Mouse (Mus musculus) heart, adult 2 months (tissue): ENCODE measurements around the gene Fchsd2. TPM values are rescaled to one million over a fixed set of nuclear protein-coding genes. Genes with fewer than 3 reads are reported as not detected.

Experiments used
- DNase-seq, 2 experiments: peaks; one replicate each; pipeline ENCODE4 v3.0.0; 2021
- H3K27ac ChIP-seq: fragments of 200-600 bp; 2 replicates; pipeline ENCODE4 v1.8.1; 2022
- H3K27me3 ChIP-seq: fragments of 200-500 bp; 2 replicates; pipeline ENCODE4 v1.6.1; 2012; ENCODE audit warnings: mild to moderate bottlenecking, low read length, inconsistent platforms, mixed read lengths; ENCODE audit not compliant: control insufficient read depth, insufficient read depth
- H3K36me3 ChIP-seq: fragments of 200-500 bp; 2 replicates; pipeline ENCODE4 v1.6.1; 2012; ENCODE audit warnings: low read length, inconsistent platforms; ENCODE audit not compliant: control insufficient read depth, insufficient read depth
- H3K4me1 ChIP-seq: fragments of 200-500 bp; 2 replicates; pipeline ENCODE4 v1.6.1; 2011; ENCODE audit warnings: low read length; ENCODE audit not compliant: control insufficient read depth, insufficient read depth
- H3K4me3 ChIP-seq: fragments of 200-600 bp; 2 replicates; pipeline ENCODE4 v1.8.1; 2022
- H3K79me2 ChIP-seq: fragments of 200-500 bp; replicated peaks from 2 replicates; pipeline ENCODE4 v1.6.1; 2012; ENCODE audit warnings: mild to moderate bottlenecking, inconsistent platforms, low read length, moderate library complexity, mixed read lengths; ENCODE audit not compliant: control insufficient read depth, insufficient read depth
- H3K9ac ChIP-seq: fragments of 200-500 bp; 2 replicates; pipeline ENCODE4 v1.6.1; 2012; ENCODE audit warnings: low read depth, mild to moderate bottlenecking, control low read depth, inconsistent platforms, low read length, mixed read lengths
- CTCF ChIP-seq: fragments of 200-600 bp; IDR thresholded peaks from 2 replicates; pipeline ENCODE4 v1.8.1; 2022; ENCODE audit warnings: antibody characterized with exemption, mild to moderate bottlenecking, moderate library complexity
- EP300 ChIP-seq: fragments of 200-500 bp; IDR thresholded peaks from 2 replicates; pipeline ENCODE4 v1.6.1; 2011; ENCODE audit warnings: low read depth, low read length, control low read depth; ENCODE audit not compliant: insufficient read depth
- POLR2A ChIP-seq: fragments of 200-500 bp; IDR thresholded peaks from 2 replicates; pipeline ENCODE4 v1.6.1; 2011; ENCODE audit warnings: mild to moderate bottlenecking, low read depth, low read length, control low read depth; ENCODE audit not compliant: insufficient read depth
- WGBS: fragments of 180-500 bp; shearing (Covaris S2); methylation state at CpG from one replicate; pipeline ENCODE4 v1.1.7; 2018; 5-methylcytosine and 5-hydroxymethylcytosine counted together
- intact Hi-C: fragments of 180-260 bp; cut with DNase I; formaldehyde crosslinking; loops from one replicate; pipeline ENCODE4 v1.15.1; 2025
- polyA plus RNA-seq: library from polyadenylated mRNA; depleted of rRNA; stranded (reverse); fragments of >200 nt; gene quantifications from 2 replicates; pipeline ENCODE4 v1.2.3, GENCODE M21; 2012
- total RNA-seq, 2 experiments: library from RNA; stranded (reverse); gene quantifications; 2 replicates each; pipeline ENCODE4 v1.2.3; 2021

Fchsd2 gene
- total and polyA plus RNA-seq, 3 experiments = 5.6 to 22.4 (median 20.9) TPM

GRCm38 (mm10) chr7:101318848-101319247, 226.2 kb downstream of the Fchsd2 start:
- H3K27ac ChIP-seq = no peak overlapping the region
- no peaks in the 10 kb centered on the region for H3K27me3 ChIP-seq
- H3K9ac ChIP-seq = no peak overlapping the region
- H3K79me2 ChIP-seq = no peaks in the 10 kb centered on the region
- H3K36me3 ChIP-seq = no peaks in the 10 kb centered on the region
- H3K4me1 ChIP-seq = no peaks in the 10 kb centered on the region
- 44% methylated on average over 4 of the region's 4 CpGs for WGBS
- intact Hi-C loops = no loop called here
- DNase-seq = no peak
- TF ChIP-seq POLR2A = no peak
- no peak for TF ChIP-seq EP300
- TF ChIP-seq CTCF = no peak
- no peak overlapping the region for H3K4me3 ChIP-seq

- DNase-seq = no peak
- TF ChIP-seq POLR2A = no peak
- intact Hi-C loops = no loop called here
- Histone ChIP-seq H3K36me3 (no peaks in the 10 kb centered on the region), H3K9ac (no peak overlapping the region), H3K27me3 (no peaks in the 10 kb centered on the region), H3K79me2 (no peaks in the 10 kb centered on the region), H3K4me3 (no peak overlapping the region), H3K4me1 (no peaks in the 10 kb centered on the region), H3K27ac (no peak overlapping the region)
- WGBS = 87% methylated on average over 1 of the region's 1 CpGs
Measured at GRCm38 (mm10) chr7:101319796-101320195, 227.1 kb downstream of the Fchsd2 start.

- Histone ChIP-seq H3K4me1 (no peaks in the 10 kb centered on the region), H3K27ac (no peak overlapping the region), H3K36me3 (no peaks in the 10 kb centered on the region), H3K79me2 (no peaks in the 10 kb centered on the region), H3K27me3 (no peaks in the 10 kb centered on the region), H3K9ac (no peak overlapping the region; the same call in 1 of the 2 replicates), H3K4me3 (peak overlapping the region; percentile 62)
- DNase-seq = peak; percentile 48 to 51
- intact Hi-C loops = no loop called here
- WGBS = 8% methylated on average over 25 of the region's 37 CpGs
- TF ChIP-seq EP300 (no peak), CTCF (no peak), POLR2A (no peak)
Measured at GRCm38 (mm10) chr7:101320399-101321217, 227.9 kb downstream of the Fchsd2 start.

- Histone ChIP-seq H3K79me2 (no peaks in the 10 kb centered on the region), H3K27ac (peak overlapping the region; percentile 34; the same call in 1 of the 2 replicates), H3K36me3 (no peaks in the 10 kb centered on the region), H3K9ac (peak overlapping the region; percentile 86), H3K4me1 (no peaks in the 10 kb centered on the region), H3K4me3 (peak overlapping the region; percentile 62), H3K27me3 (no peaks in the 10 kb centered on the region)
- intact Hi-C loops = no loop called here
- 9% methylated on average over 59 of the region's 61 CpGs for WGBS
- DNase-seq = peak; percentile 28 to 59
- TF ChIP-seq EP300 (no peak), CTCF (no peak), POLR2A (no peak)
Measured at GRCm38 (mm10) chr7:101321218-101321827, 228.7 kb downstream of the Fchsd2 start.

- no peaks in the 10 kb centered on the region for H3K79me2 ChIP-seq
- H3K9ac ChIP-seq = no peak overlapping the region
- no peak for DNase-seq
- no peaks in the 10 kb centered on the region for H3K27me3 ChIP-seq
- H3K4me3 ChIP-seq = no peak overlapping the region
- TF ChIP-seq CTCF = no peak
- TF ChIP-seq POLR2A = no peak
- no peak for TF ChIP-seq EP300
- intact Hi-C loops = no loop called here
- no peaks in the 10 kb centered on the region for H3K4me1 ChIP-seq
- H3K27ac ChIP-seq = no peak overlapping the region
- H3K36me3 ChIP-seq = no peaks in the 10 kb centered on the region
- WGBS = 81% methylated on average over 4 of the region's 4 CpGs
Measured at GRCm38 (mm10) chr7:101323141-101323594, 230.5 kb downstream of the Fchsd2 start.
